Mouse (Mus musculus) cerebellum, adult 2 months (tissue): ENCODE data around the gene Prg3. TPM values are rescaled to one million over a fixed set of nuclear protein-coding genes. Genes with fewer than 3 reads are reported as not detected.

Experiments used
- DNase-seq, 2 experiments: peaks; one replicate each; pipeline ENCODE4 v3.0.0; 2021
- H3K27ac ChIP-seq: fragments of 200-500 bp; 2 replicates; pipeline ENCODE4 v1.5.1; 2012; ENCODE audit warnings: low read length, control low read depth, inconsistent platforms; ENCODE audit not compliant: insufficient read depth
- H3K27me3 ChIP-seq: fragments of 200-500 bp; 2 replicates; pipeline ENCODE4 v1.6.1; 2012; ENCODE audit warnings: inconsistent platforms, mild to moderate bottlenecking, low read length, moderate library complexity; ENCODE audit not compliant: control insufficient read depth, insufficient read depth
- H3K4me1 ChIP-seq: fragments of 200-500 bp; 2 replicates; pipeline ENCODE4 v1.6.1; 2011; ENCODE audit warnings: low read length; ENCODE audit not compliant: control insufficient read depth, insufficient read depth
- H3K4me3 ChIP-seq: fragments of 200-500 bp; replicated peaks from 2 replicates; pipeline ENCODE3; 2011; ENCODE audit warnings: mild to moderate bottlenecking, low read depth, low read length, control low read depth; ENCODE audit not compliant: insufficient read depth
- CTCF ChIP-seq: fragments of 200-500 bp; IDR thresholded peaks from 2 replicates; pipeline ENCODE4 v1.5.1; 2011; ENCODE audit warnings: low read depth, mild to moderate bottlenecking, control low read depth, low read length, moderate library complexity, borderline replicate concordance; ENCODE audit not compliant: insufficient read depth
- POLR2A ChIP-seq: fragments of 200-500 bp; IDR thresholded peaks from 2 replicates; pipeline ENCODE4 v1.6.1; 2011; ENCODE audit warnings: low read length, control low read depth, borderline replicate concordance; ENCODE audit not compliant: insufficient read depth
- WGBS: fragments of 180-500 bp; shearing (Covaris S2); methylation state at CpG from one replicate; pipeline ENCODE4 v1.1.7; 2018; 5-methylcytosine and 5-hydroxymethylcytosine counted together
- polyA plus RNA-seq: library from polyadenylated mRNA; depleted of rRNA; stranded (reverse); fragments of >200 nt; gene quantifications from 2 replicates; pipeline ENCODE4 v1.2.3, GENCODE M21; 2012

Gene Prg3
- polyA plus RNA-seq, 1 experiment: not detected

DNA sequence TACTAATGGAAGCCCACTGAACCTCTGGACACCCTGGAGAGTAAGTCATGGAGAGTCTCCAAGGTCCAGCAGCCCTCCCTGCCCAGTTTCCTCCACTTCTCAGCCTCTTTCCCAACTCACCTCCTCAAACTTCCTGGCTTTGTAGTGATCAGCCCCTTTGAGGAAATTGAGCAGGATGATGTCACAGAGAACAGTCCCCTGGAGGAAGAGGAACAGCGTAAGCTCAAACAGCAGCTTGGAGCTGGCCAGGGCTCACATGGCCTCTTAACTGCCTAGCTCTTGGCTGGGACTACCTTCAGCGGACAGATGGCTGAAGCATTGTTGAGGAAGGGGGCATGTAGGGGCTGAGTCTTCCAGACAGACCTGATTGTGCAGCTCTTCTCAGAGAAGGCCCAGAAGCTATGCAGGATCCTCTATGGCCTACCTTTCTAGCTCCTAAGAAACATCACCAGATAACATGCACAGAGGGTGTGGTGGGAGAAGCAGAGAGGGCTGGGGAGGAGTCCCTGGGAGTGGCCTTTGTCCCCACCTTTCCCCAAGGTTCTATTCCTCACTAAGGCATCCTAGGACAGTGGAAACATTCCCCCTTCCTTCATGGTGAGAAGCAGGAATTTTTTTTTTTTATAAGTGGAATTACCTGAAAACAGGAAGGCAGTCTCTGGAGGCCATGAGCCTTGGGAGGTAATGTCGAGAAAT, 11.6 kb downstream of the Prg3 start:
- TF ChIP-seq POLR2A: no peak
- TF ChIP-seq CTCF: no peak
- no peak for DNase-seq
- WGBS: 48% methylated on average over 3 of the region's 3 CpGs
- H3K27me3 ChIP-seq: no peaks in the 10 kb centered on the region
- H3K4me3 ChIP-seq: no peak overlapping the region
- H3K27ac ChIP-seq: no peak overlapping the region
- no peaks in the 10 kb centered on the region for H3K4me1 ChIP-seq

GRCm38 (mm10) chr2:85001497-85001896, 13.5 kb downstream of the Prg3 start:
- Histone ChIP-seq H3K27me3 (no peaks in the 10 kb centered on the region), H3K27ac (no peak overlapping the region), H3K4me1 (no peaks in the 10 kb centered on the region), H3K4me3 (no peak overlapping the region)
- TF ChIP-seq CTCF: no peak
- no peak for TF ChIP-seq POLR2A
- DNase-seq: no peak
- WGBS: 51% methylated on average over 13 of the region's 13 CpGs

- no peak overlapping the region for H3K27ac ChIP-seq
- no peaks in the 10 kb centered on the region for H3K27me3 ChIP-seq
- TF ChIP-seq CTCF: no peak
- no peak for TF ChIP-seq POLR2A
- H3K4me1 ChIP-seq: no peaks in the 10 kb centered on the region
- H3K4me3 ChIP-seq: no peak overlapping the region
- 78% methylated on average over 8 of the region's 8 CpGs for WGBS
- DNase-seq: no peak
Observed at GRCm38 (mm10) chr2:85002575-85002974, 14.6 kb downstream of the Prg3 start.

GRCm38 (mm10) chr2:85004341-85004740, 16.3 kb downstream of the Prg3 start:
- no peak overlapping the region for H3K4me3 ChIP-seq
- DNase-seq: no peak
- no peaks in the 10 kb centered on the region for H3K4me1 ChIP-seq
- 60% methylated on average over 4 of the region's 4 CpGs for WGBS
- no peaks in the 10 kb centered on the region; the same call in 1 of the 2 replicates for H3K27me3 ChIP-seq
- TF ChIP-seq CTCF (no peak), POLR2A (no peak)
- H3K27ac ChIP-seq: no peak overlapping the region

DNA sequence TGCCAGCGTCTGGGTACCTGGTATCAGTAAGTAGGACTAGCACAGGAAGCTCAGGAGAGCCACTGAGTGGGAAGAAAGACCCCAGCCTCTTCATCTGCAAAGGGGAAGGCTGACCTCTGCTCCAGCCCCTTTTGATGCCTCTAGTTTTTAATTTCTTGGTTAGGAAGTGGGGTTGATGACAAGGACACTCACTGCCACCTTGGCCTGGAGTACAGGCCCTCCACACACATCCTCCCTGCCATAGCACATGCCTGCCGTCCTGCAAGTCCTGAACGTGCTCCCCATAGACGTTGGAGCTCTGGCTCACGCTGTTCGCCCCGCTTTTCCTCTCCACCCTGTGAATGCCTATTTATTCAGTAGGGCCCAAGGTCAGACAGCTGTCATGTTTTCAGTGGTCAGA, 18.6 kb downstream of the Prg3 start:
- no peak for TF ChIP-seq CTCF
- no peak for TF ChIP-seq POLR2A
- Histone ChIP-seq H3K27me3 (no peaks in the 10 kb centered on the region; the same call in 1 of the 2 replicates), H3K4me3 (no peak overlapping the region), H3K4me1 (no peaks in the 10 kb centered on the region), H3K27ac (no peak overlapping the region)
- 75% methylated on average over 7 of the region's 7 CpGs for WGBS
- DNase-seq: no peak

GRCm38 (mm10) chr2:85007729-85008128, 19.7 kb downstream of the Prg3 start:
- DNase-seq: no peak
- WGBS: 18% methylated on average over 4 of the region's 4 CpGs
- no peaks in the 10 kb centered on the region; the same call in 1 of the 2 replicates for H3K27me3 ChIP-seq
- H3K4me1 ChIP-seq: no peaks in the 10 kb centered on the region
- no peak overlapping the region for H3K27ac ChIP-seq
- no peak for TF ChIP-seq POLR2A
- TF ChIP-seq CTCF: no peak
- no peak overlapping the region for H3K4me3 ChIP-seq

- TF ChIP-seq CTCF (no peak), POLR2A (no peak)
- H3K4me3 ChIP-seq: no peak overlapping the region
- H3K27ac ChIP-seq: no peak overlapping the region
- DNase-seq: no peak
- 88% methylated on average over 2 of the region's 2 CpGs for WGBS
- H3K27me3 ChIP-seq: no peaks in the 10 kb centered on the region; the same call in 1 of the 2 replicates
- H3K4me1 ChIP-seq: no peaks in the 10 kb centered on the region
Observed at GRCm38 (mm10) chr2:85009212-85009611, 21.2 kb downstream of the Prg3 start.

GRCm38 (mm10) chr2:85011906-85012604, 24.0 kb downstream of the Prg3 start:
- DNase-seq: no peak
- no peaks in the 10 kb centered on the region for H3K4me1 ChIP-seq
- no peak overlapping the region for H3K27ac ChIP-seq
- WGBS: 43% methylated on average over 9 of the region's 9 CpGs
- no peaks in the 10 kb centered on the region; the same call in 1 of the 2 replicates for H3K27me3 ChIP-seq
- no peak overlapping the region for H3K4me3 ChIP-seq
- TF ChIP-seq POLR2A: no peak
- no peak for TF ChIP-seq CTCF
